Mouse (Mus musculus): ENCODE measurements around the gene Eif4a3.

The Eif4a3 gene

GRCm38 (mm10) chr11:119299391-119300245, at the start of gene Eif4a3:
Eif4a3 (minus strand) TSS chr11:119300089.
- DNase-seq (ENCODE audit: low read depth, low spot score) = peak; percentile 99

- DNase-seq (ENCODE audit: low read depth, low spot score) = no peak
Observed at GRCm38 (mm10) chr11:119347125-119347524, 47.2 kb upstream of the Eif4a3 start.

- DNase-seq (ENCODE audit: low read depth, low spot score) = peak; percentile 35
Observed at GRCm38 (mm10) chr11:119344865-119345264, 45.0 kb upstream of the Eif4a3 start.

GRCm38 (mm10) chr11:119344178-119344577, 44.3 kb upstream of the Eif4a3 start:
- no peak for DNase-seq (ENCODE audit: low read depth, low spot score)

- peak; percentile 86 for DNase-seq (ENCODE audit: low read depth, low spot score)
Observed at GRCm38 (mm10) chr11:119339637-119340036, 39.7 kb upstream of the Eif4a3 start.

- no peak for DNase-seq (ENCODE audit: low read depth, low spot score)
Observed at GRCm38 (mm10) chr11:119339179-119339578, 39.3 kb upstream of the Eif4a3 start.

GRCm38 (mm10) chr11:119338271-119339059, 38.6 kb upstream of the Eif4a3 start:
- DNase-seq (ENCODE audit: low read depth, low spot score) = no peak

- no peak for DNase-seq (ENCODE audit: low read depth, low spot score)
Observed at GRCm38 (mm10) chr11:119331970-119332369, 32.1 kb upstream of the Eif4a3 start.

GRCm38 (mm10) chr11:119330592-119330991, 30.7 kb upstream of the Eif4a3 start:
- DNase-seq (ENCODE audit: low read depth, low spot score) = no peak

- no peak for DNase-seq (ENCODE audit: low read depth, low spot score)
Observed at GRCm38 (mm10) chr11:119325068-119325467, 25.2 kb upstream of the Eif4a3 start.

GRCm38 (mm10) chr11:119322521-119322920, 22.6 kb upstream of the Eif4a3 start:
- DNase-seq (ENCODE audit: low read depth, low spot score) = no peak

GRCm38 (mm10) chr11:119316720-119317119, 16.8 kb upstream of the Eif4a3 start:
- DNase-seq (ENCODE audit: low read depth, low spot score) = no peak

GRCm38 (mm10) chr11:119314252-119314936, 14.5 kb upstream of the Eif4a3 start:
- DNase-seq (ENCODE audit: low read depth, low spot score) = no peak

GRCm38 (mm10) chr11:119310621-119311020, 10.7 kb upstream of the Eif4a3 start:
- no peak for DNase-seq (ENCODE audit: low read depth, low spot score)

GRCm38 (mm10) chr11:119307916-119308315, 8.0 kb upstream of the Eif4a3 start:
- DNase-seq (ENCODE audit: low read depth, low spot score) = no peak

GRCm38 (mm10) chr11:119307658-119307867, 7.7 kb upstream of the Eif4a3 start, which contains the start of gene Card14:
Card14 (plus strand) TSS chr11:119307768.
- DNase-seq (ENCODE audit: low read depth, low spot score) = no peak

GRCm38 (mm10) chr11:119306762-119307657, 7.1 kb upstream of the Eif4a3 start:
- DNase-seq (ENCODE audit: low read depth, low spot score) = no peak

- DNase-seq (ENCODE audit: low read depth, low spot score) = peak; percentile 63
Observed at GRCm38 (mm10) chr11:119304904-119305712, 5.2 kb upstream of the Eif4a3 start.

- DNase-seq (ENCODE audit: low read depth, low spot score) = no peak
Observed at GRCm38 (mm10) chr11:119300986-119301385, 1.1 kb upstream of the Eif4a3 start.

GRCm38 (mm10) chr11:119300246-119300935, 502 bp upstream of the Eif4a3 start:
- no peak for DNase-seq (ENCODE audit: low read depth, low spot score)

Data from CD4-positive helper T cell, adult 2 months (primary cell).